Mouse (Mus musculus) heart, embryonic 15.5 days (tissue): ENCODE results near the gene Srms. TPM values are rescaled to one million over a fixed set of nuclear protein-coding genes. Genes with fewer than 3 reads are reported as not detected.

Experiments used
- ATAC-seq: fragments of 200-750 bp; cut with Nextera tagmentation; replicated peaks from 2 replicates; pipeline ENCODE4 v1.8.0; 2017; ENCODE audit warnings: low read depth, moderate TSS enrichment; ENCODE audit not compliant: insufficient number of reproducible peaks, insufficient read depth, low FRiP score
- H3K27ac ChIP-seq: fragments of 300-500 bp; sonication (generic); 2 replicates; pipeline ENCODE4 v1.5.1; 2015; ENCODE audit warnings: mild to moderate bottlenecking, inconsistent platforms
- H3K27me3 ChIP-seq: fragments of 300-500 bp; sonication (generic); 2 replicates; pipeline ENCODE4 v1.6.1; 2015; ENCODE audit warnings: inconsistent platforms
- H3K36me3 ChIP-seq: fragments of 300-500 bp; sonication (generic); 2 replicates; pipeline ENCODE4 v1.6.1; 2015; ENCODE audit warnings: mild to moderate bottlenecking, inconsistent platforms
- H3K4me1 ChIP-seq: fragments of 300-500 bp; sonication (generic); replicated peaks from 2 replicates; pipeline ENCODE4 v1.6.1; 2015; ENCODE audit warnings: inconsistent platforms
- H3K4me2 ChIP-seq: fragments of 300-500 bp; sonication (generic); 2 replicates; pipeline ENCODE4 v1.6.1; 2015; ENCODE audit warnings: inconsistent platforms, mild to moderate bottlenecking, moderate library complexity
- H3K4me3 ChIP-seq: fragments of 300-500 bp; sonication (generic); 2 replicates; pipeline ENCODE4 v1.5.1; 2015; ENCODE audit warnings: mild to moderate bottlenecking, inconsistent platforms
- H3K9ac ChIP-seq: fragments of 300-500 bp; sonication (generic); 2 replicates; pipeline ENCODE4 v1.6.1; 2015; ENCODE audit warnings: mild to moderate bottlenecking, inconsistent platforms
- H3K9me3 ChIP-seq: fragments of 300-500 bp; sonication (generic); replicated peaks from 2 replicates; pipeline ENCODE4 v1.6.1; 2016; ENCODE audit warnings: inconsistent platforms
- WGBS: fragments of 180-500 bp; shearing (Covaris S2); methylation state at CpG from one replicate; pipeline ENCODE4 v1.1.7; 2015; ENCODE audit warnings: mixed read lengths; 5-methylcytosine and 5-hydroxymethylcytosine counted together
- polyA plus RNA-seq: library from polyadenylated mRNA; unstranded; fragments of >200 nt; fragmentation: Nextera tagmentation; extraction: Ambion mirVana; gene quantifications from 2 replicates; pipeline ENCODE4 v1.2.1, GENCODE M21; 2015

Gene Srms
- polyA plus RNA-seq, 1 experiment from 2014 or later: 0.09 TPM

DNA sequence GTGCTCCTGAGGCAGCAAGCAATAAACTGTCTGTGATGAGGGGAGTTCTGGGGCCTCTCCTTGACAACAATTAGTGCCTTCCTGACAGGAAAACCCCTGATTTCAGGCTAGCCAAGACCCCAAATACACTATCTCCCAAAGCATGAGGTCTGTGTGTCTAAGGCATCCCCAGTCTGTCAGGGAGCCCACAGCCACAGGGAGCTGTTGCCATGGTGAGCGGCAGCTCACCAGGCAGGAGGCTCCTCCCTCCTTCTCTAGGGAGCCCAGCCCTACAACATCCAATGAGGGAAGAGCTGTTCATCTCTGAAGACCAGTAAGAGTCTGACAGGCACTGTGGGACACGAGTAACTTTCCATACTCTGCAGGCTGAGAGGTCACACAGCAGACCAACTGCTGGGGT, 53.2 kb downstream of the Srms start:
- no peak overlapping the region for H3K4me3 ChIP-seq
- no peaks in the 10 kb centered on the region for H3K36me3 ChIP-seq
- H3K9me3 ChIP-seq: no peaks in the 10 kb centered on the region
- 0 out of 2 replicates have a peak overlapping the region, but pooled peaks have one; percentile 22 for H3K9ac ChIP-seq
- 2% methylated on average over 2 of the region's 2 CpGs for WGBS
- peak overlapping the region; percentile 50 for H3K4me2 ChIP-seq
- peaks cover 24% of the 10 kb centered on the region for H3K27me3 ChIP-seq
- ATAC-seq: peak; percentile 68
- peaks cover 42% of the 10 kb centered on the region for H3K4me1 ChIP-seq
- H3K27ac ChIP-seq: peak overlapping the region; percentile 85

DNA sequence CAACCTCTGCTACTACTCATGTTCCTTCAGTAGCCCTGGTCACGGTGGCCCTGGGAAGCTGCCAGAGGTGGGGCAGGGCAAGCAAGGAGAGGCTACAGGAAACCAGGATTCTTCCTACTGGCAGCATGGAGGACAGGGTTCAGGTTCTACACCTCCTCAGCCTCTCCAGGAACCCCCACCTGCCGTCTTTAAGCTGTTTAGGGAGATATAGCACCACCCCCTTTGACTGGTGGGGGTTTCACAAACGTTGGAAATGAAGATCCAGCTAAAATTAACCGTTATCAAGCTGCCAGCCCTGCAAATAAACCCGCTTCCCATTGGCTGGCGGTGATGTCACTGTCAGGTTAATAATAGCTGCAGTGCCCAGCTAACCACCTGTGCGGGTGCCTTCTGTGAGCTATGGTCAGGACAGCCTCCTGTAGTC, 53.9 kb downstream of the Srms start:
- no peaks in the 10 kb centered on the region for H3K9me3 ChIP-seq
- peak overlapping the region; percentile 85 for H3K27ac ChIP-seq
- H3K4me3 ChIP-seq: 0 out of 2 replicates have a peak overlapping the region, but pooled peaks have one; percentile 7
- H3K36me3 ChIP-seq: no peaks in the 10 kb centered on the region
- peaks cover 25% of the 10 kb centered on the region for H3K27me3 ChIP-seq
- ATAC-seq: peak; percentile 59; the same call in 1 of the 2 replicates
- H3K4me2 ChIP-seq: peak overlapping the region; percentile 50
- 33% methylated on average over 7 of the region's 7 CpGs for WGBS
- H3K9ac ChIP-seq: peak overlapping the region; percentile 37; the same call in 1 of the 2 replicates
- H3K4me1 ChIP-seq: peaks cover 49% of the 10 kb centered on the region

GRCm38 (mm10) chr2:181158471-181158870, 54.5 kb downstream of the Srms start:
- Histone ChIP-seq H3K4me1 (peaks cover 54% of the 10 kb centered on the region), H3K9ac (no peak overlapping the region), H3K27ac (peak overlapping the region; percentile 85), H3K9me3 (no peaks in the 10 kb centered on the region), H3K36me3 (peaks cover under 1% of the 10 kb centered on the region; the same call in 1 of the 2 replicates), H3K4me3 (no peak overlapping the region), H3K4me2 (peak overlapping the region; percentile 50), H3K27me3 (peaks cover 25% of the 10 kb centered on the region)
- no peak for ATAC-seq
- 86% methylated on average over 2 of the region's 2 CpGs for WGBS

DNA sequence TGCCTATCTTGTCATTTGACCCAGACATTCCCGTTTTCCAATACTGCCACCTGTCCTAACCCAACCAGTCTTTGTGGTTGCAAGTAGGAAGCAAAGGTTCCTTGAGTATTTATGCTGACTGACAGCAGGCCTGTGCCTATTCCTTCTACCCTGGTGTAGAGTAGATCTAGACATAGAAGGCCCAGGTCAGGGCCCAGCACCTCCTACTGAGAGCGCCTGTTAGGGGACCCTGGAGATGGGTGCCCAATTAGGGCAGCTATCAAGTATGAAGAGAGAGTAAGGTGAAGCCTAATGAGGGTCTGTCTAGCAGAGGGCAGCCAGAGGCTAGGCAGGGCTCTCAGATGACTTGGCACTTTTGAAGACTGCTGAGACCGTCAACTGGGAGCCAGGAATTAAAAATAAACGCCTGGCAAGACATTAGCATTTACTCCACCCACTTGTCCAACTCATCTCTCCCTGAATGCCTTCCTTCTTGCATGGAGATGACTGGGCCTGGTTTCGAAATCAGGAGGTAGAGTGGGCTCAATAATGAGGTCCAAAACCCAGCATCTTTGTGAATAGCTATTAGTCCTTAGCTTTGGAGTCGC, 55.2 kb downstream of the Srms start:
- peaks cover 26% of the 10 kb centered on the region for H3K27me3 ChIP-seq
- WGBS: 58% methylated on average over 6 of the region's 6 CpGs
- H3K27ac ChIP-seq: peak overlapping the region; percentile 85

DNA sequence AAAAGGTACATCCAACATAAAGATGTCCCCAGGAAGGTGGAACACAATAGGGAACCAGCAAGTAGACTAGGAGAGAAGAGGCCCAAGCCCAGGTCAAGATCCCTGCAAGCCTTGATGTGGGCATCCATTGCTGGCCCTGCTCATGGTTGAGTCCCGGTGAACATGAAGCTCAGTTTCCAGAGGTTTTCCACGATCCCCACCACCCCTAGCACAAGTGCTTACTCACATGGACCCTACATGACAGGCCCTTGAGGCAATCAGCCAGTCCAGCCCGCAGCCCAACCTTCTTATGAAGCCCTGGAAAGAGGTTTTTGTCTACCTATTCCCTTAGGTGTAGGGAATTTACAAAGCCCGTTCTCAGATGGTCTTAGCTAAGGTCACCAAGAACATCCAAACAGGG, 55.8 kb downstream of the Srms start:
- H3K9ac ChIP-seq: peak overlapping the region; percentile 70
- H3K4me1 ChIP-seq: peaks cover 59% of the 10 kb centered on the region
- peak overlapping the region; percentile 62 for H3K4me2 ChIP-seq
- peak overlapping the region; percentile 85 for H3K27ac ChIP-seq
- peak overlapping the region; percentile 61 for H3K4me3 ChIP-seq
- 72% methylated on average over 4 of the region's 4 CpGs for WGBS
- peaks cover 12% of the 10 kb centered on the region; the same call in 1 of the 2 replicates for H3K36me3 ChIP-seq
- ATAC-seq: no peak
- H3K9me3 ChIP-seq: no peaks in the 10 kb centered on the region
- H3K27me3 ChIP-seq: peaks cover 31% of the 10 kb centered on the region

More for the DNA sequence above, 55.2 kb downstream of the Srms start:
- Histone ChIP-seq H3K4me3 (no peak overlapping the region), H3K4me2 (no peak overlapping the region), H3K9ac (no peak overlapping the region), H3K9me3 (no peaks in the 10 kb centered on the region), H3K36me3 (peaks cover 7% of the 10 kb centered on the region; the same call in 1 of the 2 replicates), H3K4me1 (peaks cover 59% of the 10 kb centered on the region)
- no peak for ATAC-seq

DNA sequence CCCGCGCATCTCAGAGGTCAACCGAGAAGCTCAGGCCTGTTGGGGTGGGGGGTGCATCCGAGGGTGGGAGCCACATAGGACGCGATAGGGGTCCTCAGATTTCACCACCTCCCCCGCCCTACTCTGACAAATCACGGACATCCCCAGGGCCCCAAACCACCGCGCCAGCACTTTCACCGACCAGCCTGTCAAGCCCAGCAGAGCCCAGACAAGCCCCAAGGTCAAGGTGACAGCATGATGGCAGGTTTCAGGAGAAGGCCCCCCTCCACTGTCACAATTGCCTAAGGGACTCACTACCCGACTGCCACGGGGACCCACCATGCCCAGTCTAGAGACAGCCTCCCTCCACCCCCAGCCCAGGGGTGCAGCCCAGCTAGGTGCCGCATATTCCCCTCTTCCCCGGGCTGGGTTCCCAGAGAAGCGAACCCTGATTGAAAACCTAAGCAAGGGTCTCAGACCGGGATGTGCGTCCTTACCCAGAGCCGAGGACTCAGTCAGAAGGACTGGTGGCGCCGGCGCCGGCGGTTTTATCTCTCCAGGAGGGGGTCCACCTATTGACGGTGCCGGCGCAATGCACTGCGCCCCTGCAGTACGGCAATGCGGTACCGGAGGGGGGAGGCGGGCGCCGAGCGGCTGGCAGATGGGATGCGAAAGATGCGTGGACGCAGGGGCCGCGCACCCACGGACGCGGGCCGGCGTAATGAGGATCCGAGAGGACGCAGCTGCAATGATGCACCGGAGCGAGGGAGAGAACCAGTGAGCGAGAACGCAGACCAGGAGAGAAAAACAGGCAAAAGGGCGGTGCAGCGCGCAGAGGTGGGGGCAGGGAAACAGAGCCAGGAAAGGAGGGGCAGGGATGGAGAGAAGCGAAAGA, 56.5 kb downstream of the Srms start, which contains the start of gene Eef1a2:
Gene Eef1a2 (minus strand): TSS at position 767 of the 874 bp plus-strand sequence.
- H3K4me1 ChIP-seq: peaks cover 59% of the 10 kb centered on the region
- WGBS: 2% methylated on average over 55 of the region's 55 CpGs
- H3K4me3 ChIP-seq: peak within 1 kb of the TSS; percentile 61
- H3K4me2 ChIP-seq: peak within 1 kb of the TSS; percentile 62
- H3K9ac ChIP-seq: peak within 1 kb of the TSS; percentile 70
- ATAC-seq: 0 out of 2 replicates have a peak, but pooled peaks have one; percentile 31
- H3K27me3 ChIP-seq: peaks cover 34% of the 10 kb centered on the region
- H3K36me3 ChIP-seq: peaks cover 12% of the 10 kb centered on the region; the same call in 1 of the 2 replicates
- H3K9me3 ChIP-seq: no peaks in the 10 kb centered on the region
- peak within 1 kb of the TSS; percentile 85 for H3K27ac ChIP-seq

DNA sequence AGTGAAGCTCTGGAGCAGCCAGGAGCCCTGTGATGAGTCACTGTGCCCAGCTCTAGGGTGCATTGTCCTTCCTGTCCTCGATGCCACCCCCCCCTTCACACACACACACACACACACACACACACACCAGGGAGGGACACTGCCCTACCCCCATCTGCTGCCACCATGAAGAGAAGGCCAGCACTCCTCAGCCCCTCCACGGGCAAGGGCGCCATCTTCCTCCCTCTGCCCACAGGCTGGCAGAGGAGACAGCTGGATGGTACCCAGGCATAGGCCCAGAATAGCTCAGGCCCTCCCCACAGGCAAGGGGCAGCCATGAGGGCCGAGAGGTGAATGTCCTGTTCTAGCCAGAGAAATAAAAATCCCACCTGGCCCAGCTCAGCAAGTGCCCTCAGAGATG, 57.2 kb downstream of the Srms start:
- H3K4me3 ChIP-seq: peak overlapping the region; percentile 61
- no peak for ATAC-seq
- H3K36me3 ChIP-seq: peaks cover 16% of the 10 kb centered on the region; the same call in 1 of the 2 replicates
- H3K27ac ChIP-seq: peak overlapping the region; percentile 85
- peaks cover 59% of the 10 kb centered on the region for H3K4me1 ChIP-seq
- H3K27me3 ChIP-seq: peaks cover 34% of the 10 kb centered on the region
- H3K9ac ChIP-seq: peak overlapping the region; percentile 70
- no peaks in the 10 kb centered on the region for H3K9me3 ChIP-seq
- WGBS: 48% methylated on average over 4 of the region's 4 CpGs
- H3K4me2 ChIP-seq: peak overlapping the region; percentile 62

Other genes starting within 250 kb of the Srms start
- gene Arfgap1, start 246.0 kb downstream of the Srms start, polyA plus RNA-seq: 71.8 and 92.4 TPM in 2 replicates
- gene Col20a1, start 226.7 kb downstream of the Srms start, polyA plus RNA-seq: 0.04 and 0.43 TPM in 2 replicates
- gene Chrna4, start 169.6 kb downstream of the Srms start, polyA plus RNA-seq: 0.28 and 0.75 TPM in 2 replicates
- 0.03 and 0.65 TPM in 2 replicates for gene Kcnq2, start 77.9 kb downstream of the Srms start, polyA plus RNA-seq
- gene Eef1a2, start 56.2 kb downstream of the Srms start, polyA plus RNA-seq: 12.1 and 13.2 TPM in 2 replicates
- gene Ppdpf, start 25.9 kb downstream of the Srms start, polyA plus RNA-seq: 146 and 165 TPM in 2 replicates
- 0.05 TPM in 1 of 2 replicates, not detected in the other for gene Ptk6, start 10.4 kb downstream of the Srms start, polyA plus RNA-seq
- gene Fndc11, start 6.8 kb upstream of the Srms start, polyA plus RNA-seq: 0.10 TPM in 1 of 2 replicates, not detected in the other
- gene Helz2, start 28.8 kb upstream of the Srms start, polyA plus RNA-seq: 0.87 and 1.9 TPM in 2 replicates
- 7.4 and 9.5 TPM in 2 replicates for gene Gmeb2, start 74.8 kb upstream of the Srms start, polyA plus RNA-seq
- gene Stmn3, start 101.3 kb upstream of the Srms start, polyA plus RNA-seq: 0.89 and 13.4 TPM in 2 replicates
- 18.0 and 27.9 TPM in 2 replicates for gene Rtel1, start 106.6 kb upstream of the Srms start, polyA plus RNA-seq
- 24.1 and 32.2 TPM in 2 replicates for gene Zgpat, start 151.7 kb upstream of the Srms start, polyA plus RNA-seq
- gene Arfrp1, start 152.2 kb upstream of the Srms start, polyA plus RNA-seq: 53.2 and 59.4 TPM in 2 replicates
- 12.0 and 18.9 TPM in 2 replicates for gene Lime1, start 166.9 kb upstream of the Srms start, polyA plus RNA-seq
- 8.6 and 10.4 TPM in 2 replicates for gene Zbtb46, start 246.2 kb upstream of the Srms start, polyA plus RNA-seq